Mouse (Mus musculus) left cerebral cortex, adult 8-10 months (tissue): ENCODE measurements at regions not wholly inside any gene's neighbourhood (a gene's known extent, or its start where the extent isn't known, plus 50 kb on each side); places are given as distances from the start of the nearest gene placed in this dataset.
A peak's percentile ranks its signal among the peaks of the same experiment; 100 is the strongest.

Experiments used
- DNase-seq, 2 experiments: peaks; one replicate each; pipeline ENCODE4 v3.0.0; 2022; ENCODE audit warnings: low spot score in 2 of 2

DNA sequence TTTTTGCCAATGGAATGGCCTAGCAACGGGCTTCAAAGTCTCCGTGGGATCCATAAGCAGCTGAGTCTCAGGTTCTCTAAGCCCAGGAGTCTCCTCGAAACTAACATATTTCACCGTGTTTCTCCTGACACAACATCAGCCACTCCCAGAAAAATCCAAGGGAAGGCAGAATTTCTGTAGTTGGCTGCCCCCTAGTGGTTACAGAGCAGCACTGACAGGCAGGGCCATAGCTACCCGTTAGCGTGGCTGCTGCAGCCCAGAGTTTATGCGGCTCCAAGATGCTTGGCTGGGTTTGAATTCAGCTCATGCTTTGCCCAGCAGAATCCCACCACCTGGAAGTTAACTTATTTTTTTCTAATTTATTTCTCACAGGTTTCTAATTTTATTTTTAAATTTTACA lies 140.9 kb upstream of the Tmem164 start:
- DNase-seq = no peak

DNA sequence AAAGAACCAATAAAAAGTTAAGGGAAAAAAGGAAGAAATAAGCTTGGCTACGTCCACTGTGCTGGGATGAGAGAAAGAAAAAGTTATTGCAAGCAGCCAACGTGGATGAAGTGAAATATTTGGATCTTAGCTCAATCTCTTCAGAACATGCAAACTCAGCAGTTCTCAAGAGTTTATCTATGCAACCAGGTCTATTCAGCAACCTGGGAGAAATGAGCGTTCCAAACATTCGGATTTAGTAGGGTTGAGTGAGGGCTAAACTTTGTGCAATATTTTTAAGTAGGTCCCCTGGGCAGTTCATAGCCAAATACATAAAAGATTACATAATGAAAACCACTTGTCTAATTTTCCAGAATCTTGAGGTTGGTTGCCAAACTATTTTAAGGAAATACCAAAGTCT lies 129.0 kb upstream of the Tmem164 start:
- no peak for DNase-seq

DNA sequence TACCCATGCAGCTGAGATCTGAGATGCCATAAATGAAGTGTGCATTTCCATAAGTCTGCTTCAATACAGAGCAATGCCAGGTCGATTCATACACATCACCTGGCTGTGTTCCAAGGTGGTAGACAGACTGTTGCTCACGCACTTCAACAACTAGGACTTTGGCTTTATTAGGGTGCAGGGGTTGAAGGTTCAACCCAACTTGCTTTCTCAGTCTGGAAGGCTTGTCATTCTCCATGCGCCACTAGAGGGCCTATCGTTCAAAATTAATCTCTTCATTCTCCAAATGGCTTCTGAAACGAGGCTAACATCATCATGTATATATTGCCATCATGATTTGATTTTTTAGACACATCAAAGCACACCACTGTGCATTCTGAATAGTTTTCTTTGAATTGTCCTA lies 127.0 kb upstream of the Tmem164 start:
- DNase-seq = no peak

DNA sequence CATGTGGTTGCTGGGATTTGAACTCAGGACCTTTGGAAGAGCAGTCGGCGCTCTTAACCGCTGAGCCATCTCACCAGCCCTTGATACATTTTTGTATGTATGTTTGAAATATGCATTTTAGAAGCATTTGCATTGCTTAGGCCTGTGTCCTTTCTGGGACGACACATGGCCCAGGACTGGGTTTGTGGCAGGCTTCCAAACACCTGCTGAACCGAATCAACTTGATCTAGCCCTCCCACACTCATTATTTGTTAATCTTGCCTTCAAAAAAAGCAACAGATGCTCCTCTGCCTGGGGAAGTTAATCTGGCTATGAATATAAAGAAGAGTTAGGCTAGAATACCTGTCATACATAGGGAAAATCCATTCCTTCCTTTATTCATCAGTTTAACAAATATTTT lies 123.7 kb upstream of the Tmem164 start:
- no peak for DNase-seq

DNA sequence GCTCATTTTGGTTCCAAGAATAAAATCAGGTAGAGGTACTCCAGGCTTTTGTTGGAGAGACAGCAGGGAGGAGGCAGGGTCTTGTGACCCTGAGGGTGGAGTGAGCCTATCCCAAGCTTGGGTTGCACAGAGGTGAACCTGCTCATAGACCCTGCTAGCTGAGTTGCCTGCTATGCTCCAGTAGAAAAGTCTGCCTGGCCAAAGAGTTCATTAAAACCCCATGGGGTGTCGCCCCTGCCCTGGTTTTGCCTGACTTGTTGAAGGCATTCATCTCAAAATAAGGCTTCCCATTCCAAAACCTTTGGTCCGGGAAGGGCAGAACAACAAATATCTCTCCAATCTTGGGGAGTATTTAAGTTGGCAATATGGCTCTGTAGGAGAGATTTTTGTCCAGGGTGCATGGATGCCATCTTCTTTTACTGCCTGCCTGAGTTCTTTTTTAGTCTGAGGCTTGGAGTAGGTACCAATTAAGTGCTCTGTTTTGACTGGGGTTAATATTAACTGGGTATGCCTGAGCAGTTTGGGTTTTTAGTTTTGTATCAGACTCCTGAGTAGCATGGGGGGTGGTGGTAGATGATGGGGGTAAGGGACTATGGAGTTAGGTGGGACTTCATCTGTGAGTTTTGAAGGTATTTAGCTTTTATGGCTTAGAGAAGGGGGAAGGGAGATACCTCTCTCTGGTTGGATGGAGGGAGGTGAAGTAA lies 120.8 kb upstream of the Tmem164 start:
- no peak for DNase-seq

DNA sequence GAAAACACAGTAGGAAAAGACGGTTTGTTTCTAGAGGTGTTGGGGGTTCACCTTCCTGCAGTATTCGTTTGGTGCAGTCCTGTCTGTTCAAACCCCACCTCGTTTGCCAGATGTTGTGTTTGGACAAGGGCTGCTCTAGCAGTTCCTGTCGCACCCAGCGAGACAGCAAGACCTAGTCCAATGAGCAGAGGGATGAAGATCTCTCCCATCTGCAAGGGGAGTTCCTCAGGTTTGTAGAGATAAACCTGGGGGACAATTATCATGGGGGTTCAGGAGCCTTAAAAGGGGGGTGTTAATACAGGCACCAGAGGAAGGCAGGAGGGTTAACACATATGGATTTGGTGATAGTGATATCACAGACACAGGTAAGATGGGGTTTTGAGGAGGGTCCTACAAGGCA lies 119.4 kb upstream of the Tmem164 start:
- DNase-seq = no peak

DNA sequence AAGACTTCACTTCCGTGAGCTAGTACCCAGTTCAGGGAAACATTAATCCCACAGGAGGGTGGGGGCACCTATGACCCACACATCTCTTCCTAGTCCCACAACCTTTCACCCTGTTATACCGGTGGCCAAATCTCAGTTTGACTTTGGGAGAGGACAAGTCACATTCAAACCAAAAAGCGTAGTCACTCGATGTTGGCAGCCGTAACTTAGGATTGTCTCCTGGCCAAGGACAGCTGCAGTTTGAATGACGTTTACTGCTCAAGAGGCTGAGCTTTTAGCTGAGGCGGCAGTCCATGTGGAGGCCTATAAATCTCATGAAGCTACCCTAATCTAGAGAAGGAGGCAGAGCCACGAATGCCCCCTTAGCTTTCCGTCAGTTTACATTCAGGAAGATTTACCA lies 117.0 kb upstream of the Tmem164 start:
- DNase-seq = no peak

DNA sequence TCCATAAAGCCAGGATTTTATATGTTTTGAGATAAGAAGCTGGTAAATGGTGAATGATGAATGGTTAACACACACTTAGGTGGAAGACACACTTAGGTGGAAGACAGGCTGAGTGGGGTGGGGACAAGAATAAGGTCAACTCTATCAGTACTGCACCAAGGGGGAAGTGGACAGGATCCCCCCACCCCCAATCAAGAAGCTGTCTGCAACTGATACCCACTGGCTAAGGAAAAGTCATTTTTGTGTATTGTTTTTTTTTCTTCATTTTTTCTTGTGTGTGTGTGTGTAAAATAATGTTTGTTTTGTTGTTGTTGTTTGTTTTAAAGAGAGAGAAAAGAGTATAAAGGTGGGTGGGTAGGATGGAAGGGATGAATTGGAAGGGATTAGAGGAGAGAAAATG lies 109.4 kb upstream of the Tmem164 start:
- no peak for DNase-seq

DNA sequence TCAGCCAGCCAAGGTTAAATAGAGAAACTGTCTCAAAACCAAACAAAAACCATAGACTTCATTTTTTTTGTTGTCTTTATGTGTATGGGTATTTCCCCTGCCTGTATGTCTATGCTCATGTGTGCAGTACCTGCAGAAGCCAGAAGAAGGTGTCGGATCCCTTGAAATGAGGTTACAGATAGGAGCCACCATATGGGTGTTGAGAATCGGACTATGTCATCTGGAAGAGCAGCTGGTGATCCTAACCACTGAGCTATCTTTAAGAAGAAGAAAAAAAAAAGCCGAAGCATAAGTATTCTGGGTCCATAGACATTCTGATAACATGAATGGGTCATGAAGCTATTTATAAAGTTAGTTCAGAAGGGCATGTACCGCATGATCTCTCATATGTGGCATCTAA lies 107.2 kb upstream of the Tmem164 start:
- DNase-seq = no peak

DNA sequence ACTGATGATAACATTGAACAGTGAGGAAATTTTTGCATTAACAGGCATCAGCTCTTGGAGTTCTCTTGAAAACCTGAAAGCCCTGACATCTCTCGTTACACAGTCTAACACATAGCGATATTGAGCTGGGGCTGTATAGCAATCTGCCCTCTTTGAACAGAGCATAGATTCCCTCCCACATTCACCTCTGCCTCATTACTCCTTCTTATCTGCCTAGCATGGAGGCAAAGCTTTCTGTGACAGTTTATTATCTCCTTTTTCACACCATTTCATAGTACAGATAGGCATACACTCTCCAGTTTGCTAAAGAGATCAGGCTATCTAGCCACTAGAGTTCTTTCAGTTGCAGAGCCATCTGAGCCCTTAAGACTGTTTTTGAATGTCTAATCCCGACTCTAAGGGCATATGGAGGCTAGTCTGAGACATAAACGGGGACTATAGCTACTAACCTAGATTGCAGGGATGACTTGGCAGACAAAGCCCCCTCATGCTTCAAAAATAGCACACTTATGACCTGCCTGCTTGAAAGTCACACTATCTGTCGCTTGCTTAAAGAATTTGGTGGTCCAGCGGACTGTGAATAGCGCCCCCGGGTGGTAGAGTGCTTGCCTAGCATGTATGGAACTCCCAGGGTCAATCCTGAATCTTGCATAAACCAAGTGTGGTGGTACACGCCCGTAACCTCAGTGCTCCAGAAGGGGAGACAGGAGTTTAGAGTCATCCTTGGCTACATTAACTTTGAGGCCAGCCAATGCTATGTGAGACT lies 106.1 kb upstream of the Tmem164 start:
- DNase-seq = no peak

DNA sequence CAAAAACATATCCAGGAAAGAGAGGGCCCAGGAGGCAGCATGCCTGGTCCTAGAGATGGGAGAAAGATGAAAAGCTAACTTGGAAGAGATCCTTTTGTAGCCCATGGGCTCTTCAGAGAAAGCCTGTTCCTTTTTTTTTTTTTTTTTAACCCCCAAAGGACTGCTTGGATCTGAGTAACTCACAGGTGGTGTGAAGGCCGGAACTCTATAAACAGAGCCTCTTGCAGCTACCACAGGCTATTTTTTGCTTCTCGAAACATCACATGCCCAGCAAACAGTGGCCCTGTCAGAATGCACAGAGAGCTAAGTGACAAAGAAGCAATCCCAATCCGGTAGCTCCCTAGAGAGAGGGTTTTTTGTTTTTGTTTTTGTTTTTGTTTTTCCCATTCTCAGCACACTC lies 105.1 kb upstream of the Tmem164 start:
- DNase-seq = peak in 1 of 2 experiments; percentile 24

DNA sequence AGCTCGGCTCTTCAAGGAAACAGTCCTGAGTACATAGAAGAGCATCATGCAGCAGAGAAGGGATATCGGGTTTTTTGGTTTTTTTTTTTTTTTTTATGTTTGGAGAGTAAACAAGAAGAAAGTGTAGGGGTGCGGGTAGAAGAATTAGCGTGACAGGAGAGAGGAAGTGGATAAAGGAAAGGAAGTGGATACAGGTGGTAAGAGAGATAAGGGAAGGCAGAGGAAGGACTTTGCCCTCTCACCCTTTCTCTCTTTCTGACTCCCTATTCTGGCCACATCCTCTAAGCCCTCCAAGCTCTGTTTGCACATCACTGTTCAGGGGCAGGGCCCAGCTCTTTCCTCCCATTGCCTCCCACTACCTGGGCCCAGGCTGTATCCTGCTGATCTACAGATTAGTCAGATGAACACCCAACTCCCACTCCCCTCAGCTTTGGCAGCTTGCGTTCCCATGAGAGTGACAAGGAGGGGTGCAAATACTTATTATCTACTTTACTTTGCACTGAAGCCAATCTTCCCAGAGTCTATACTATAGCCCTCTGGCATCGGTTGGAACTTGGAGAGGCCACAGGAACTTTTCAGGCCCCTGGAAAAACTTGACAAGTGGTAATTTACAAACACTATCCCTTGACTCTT lies 103.6 kb upstream of the Tmem164 start:
- no peak for DNase-seq

DNA sequence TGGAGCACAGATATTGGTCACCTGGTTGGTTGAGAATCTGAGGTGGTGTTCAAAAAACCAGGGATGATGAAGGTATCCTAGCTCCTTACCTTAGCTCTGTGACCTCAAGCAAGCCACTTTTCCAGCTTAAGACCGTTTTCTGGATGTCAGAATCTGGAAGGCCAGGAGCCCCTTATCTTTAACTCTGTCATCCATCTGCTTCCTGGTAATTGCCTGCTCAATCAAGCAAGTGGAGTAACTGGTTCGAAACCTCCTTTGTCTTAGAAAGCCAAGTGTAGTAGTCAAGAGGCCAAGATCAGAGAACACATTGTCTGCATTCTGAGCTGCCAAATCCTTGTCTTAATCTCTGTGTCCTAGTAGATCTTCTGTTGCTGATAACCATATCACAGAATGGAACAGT lies 95.9 kb upstream of the Tmem164 start:
- no peak for DNase-seq

DNA sequence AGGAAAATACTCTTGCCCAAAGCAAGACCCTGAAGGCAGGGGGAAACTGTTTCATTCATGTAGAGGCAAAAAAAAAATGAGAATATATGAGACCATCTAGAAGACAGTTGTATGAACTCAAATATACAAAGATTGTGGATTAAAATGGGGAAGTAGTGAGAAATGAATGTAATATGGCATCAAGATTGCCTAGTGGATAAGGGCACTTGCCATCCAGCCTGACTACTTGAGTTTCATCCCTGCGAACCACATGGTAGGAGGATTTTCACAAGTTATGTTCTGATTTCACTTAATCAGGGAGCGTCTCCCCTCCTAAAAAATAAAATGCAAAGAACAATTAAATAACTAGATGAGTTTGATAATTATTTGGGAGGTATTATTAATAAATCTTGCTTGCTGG lies 81.8 kb upstream of the Tmem164 start:
- no peak for DNase-seq

DNA sequence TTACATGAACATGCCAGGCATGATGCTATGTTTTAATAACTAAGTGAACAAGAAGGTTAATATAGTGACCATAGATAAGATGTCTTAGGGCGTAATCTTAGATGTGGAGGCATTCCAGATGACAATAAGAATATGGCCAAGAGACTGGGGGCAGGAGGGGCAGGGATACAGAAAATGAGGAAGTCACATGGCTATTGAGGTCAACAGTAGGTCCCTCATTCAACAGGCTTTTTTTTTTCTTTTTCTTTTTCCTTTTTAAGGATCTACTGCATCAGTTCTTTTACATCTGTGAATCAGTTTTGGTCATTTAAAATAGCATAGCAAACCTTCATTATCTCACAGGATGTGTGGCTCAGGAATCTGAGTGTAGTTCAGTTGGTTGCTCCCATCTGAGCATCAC lies 80.4 kb upstream of the Tmem164 start:
- no peak for DNase-seq

DNA sequence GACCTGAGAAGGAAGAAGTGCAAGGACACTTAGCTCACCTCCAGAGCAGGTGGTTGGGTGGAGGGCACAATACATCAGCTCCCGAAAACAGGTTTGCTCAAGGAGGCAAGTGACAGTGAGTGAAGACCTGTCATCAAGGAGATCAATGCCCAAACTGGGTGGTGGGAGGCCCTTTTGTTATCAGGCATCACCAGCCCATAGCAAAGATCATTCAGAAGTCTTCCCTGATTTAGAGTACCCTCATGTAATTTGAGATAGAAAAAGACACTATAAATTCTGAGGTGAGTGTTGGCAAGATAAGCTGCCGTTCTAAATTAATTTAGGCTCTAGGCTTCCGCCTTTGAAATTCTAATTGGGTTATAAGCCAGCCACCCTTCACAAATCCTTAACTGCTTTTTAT lies 76.1 kb upstream of the Tmem164 start:
- no peak for DNase-seq

DNA sequence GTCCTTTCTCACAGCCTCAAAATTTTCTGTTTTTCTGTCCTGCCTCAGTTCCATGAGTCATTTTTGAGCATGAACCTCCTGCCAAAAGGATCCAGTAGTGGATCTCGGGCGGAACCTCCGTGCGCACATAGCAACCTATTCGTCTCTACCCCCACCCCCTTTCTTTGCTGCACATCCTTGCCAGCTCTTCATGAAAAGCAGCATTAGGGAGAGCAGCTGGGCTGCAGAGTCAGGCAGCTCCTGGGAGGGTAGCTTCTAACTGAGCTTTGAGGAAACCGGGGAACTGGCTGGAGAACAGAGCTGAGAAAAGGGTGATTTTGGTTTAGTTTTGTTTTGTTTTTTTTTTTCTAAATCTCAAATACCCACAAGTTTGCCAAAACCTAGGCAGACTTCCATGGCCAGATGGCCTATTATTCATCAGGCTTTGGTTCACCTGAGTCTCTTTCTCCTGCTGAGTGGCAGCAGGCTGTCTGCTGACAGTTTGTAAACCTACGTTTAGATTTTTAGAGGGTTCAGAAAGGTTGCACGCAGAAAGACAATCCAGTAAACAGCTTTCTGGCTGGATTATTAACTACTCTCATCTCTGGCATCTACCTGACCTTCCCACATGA lies 74.5 kb upstream of the Tmem164 start:
- DNase-seq = no peak

DNA sequence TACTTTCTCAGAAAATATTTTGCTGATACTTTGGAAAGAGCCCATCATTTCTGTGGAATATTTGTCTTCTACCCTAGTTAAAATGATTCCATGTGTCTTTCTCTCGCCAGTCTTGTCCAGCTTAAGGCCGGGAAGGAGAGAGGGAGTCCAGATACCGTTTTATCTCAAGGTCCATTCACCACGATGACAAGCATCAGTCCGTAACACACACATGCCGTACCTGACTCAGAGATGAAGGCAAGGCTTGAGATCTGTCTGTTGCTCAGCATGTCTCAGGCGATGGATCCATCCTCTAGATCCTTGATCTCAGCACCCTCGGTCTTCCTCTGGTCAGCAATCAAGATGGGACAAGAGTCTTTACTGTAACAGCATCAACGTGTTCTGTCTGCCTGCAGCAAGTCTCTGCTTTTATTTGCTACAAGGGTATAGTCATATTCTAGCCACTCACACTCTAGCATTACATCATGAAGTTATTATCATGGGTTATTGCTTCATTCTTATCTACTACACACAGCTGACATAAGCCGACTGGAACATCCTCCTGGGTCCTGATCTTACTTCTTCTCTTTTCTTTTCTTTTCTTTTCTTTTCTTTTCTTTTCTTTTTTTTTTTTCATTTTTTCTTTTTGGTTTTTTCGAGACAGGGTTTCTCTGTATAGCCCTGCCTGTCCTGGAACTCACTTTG lies 64.9 kb upstream of the Tmem164 start:
- no peak for DNase-seq

DNA sequence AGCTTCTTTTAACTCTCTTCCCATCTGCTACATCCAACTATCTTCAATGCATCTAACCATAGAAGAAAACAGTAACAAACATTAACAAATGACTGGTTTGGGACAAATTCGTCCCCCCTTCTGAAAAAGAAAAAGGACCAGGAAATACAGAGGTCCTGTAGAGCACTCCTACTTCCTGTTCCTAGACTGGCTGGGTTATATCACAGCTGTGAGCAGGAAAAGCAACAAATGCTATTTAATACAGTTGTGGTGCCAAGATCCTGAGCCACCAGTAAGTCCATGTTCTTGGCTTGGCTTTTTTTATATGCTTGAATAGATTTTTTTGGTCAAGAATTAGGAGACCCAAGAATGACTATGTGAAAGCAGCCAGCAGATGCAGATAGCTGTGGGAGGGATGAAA lies 62.8 kb upstream of the Tmem164 start:
- DNase-seq = no peak

DNA sequence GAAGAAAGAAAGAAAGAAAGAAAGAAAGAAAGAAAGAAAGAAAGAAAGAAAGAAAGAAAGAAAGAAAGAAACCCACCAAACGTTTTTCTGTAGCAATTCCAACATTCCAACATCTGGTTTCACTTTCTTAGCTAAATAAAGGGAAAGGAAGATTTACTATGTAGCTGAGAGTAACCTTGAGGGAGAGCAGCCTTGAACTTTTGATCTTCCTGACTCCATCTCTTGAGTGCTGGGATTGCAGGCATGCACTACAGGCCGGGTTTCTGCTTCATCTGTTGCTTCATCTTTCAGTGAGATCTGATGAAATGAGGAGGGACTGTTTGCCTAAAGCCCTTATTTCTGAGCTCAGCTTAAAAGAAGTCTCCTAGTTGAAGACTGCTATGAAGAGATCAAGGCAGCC lies 57.8 kb upstream of the Tmem164 start:
- DNase-seq = no peak

DNA sequence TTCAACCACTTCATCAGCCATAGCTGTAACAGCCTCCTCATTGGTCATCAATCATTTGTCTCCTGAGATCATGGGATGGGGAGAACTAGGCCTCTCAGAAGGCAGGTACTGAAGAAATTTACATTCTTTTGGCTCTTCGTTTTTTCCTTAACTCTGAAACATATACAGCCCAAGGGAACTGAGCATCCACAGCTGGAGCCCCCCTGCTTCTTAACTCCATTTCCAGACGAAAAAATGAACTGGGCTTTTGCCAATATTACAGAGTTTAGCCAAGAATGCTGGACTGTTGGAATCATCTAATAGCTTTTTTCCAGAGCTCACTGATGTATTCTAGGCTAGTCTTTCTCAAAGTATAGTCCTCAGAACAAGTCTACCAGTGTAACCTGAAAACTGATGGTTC lies 57.3 kb upstream of the Tmem164 start:
- DNase-seq = no peak
